Comparison of ENCODE assay signal across 16 mouse cellular contexts in genomic region chr2:118729194-118729593, GRCm38 (mm10). TPM values are rescaled to one million over a fixed set of nuclear protein-coding genes. Genes with fewer than 3 reads are reported as not detected.
DNase-seq lines count a peak whose midpoint lies in the region; ATAC-seq lines count a peak whose summit lies in the region.
"Had no signal": no experiment of that assay in that cellular context is flagged by ENCODE, and none has a peak within 500 bp of the region (broad histone marks: within the 10 kb centered on the region; RNA-seq: fewer than 3 reads in every experiment).

No protein-coding gene starts in this region.

- peaks cover 57% of the 10 kb centered on the region for H3K27me3 ChIP-seq in heart, embryonic 13.5 days (replicated peaks)
- H3K27me3 ChIP-seq in heart, embryonic 11.5 days (ENCODE audit: control insufficient read depth, insufficient read depth, low read length) = peaks cover 24% of the 10 kb centered on the region
- H3K27me3 ChIP-seq in limb, embryonic 15.5 days = peaks cover 26% of the 10 kb centered on the region
- no peaks in the 10 kb centered on the region for H3K27me3 ChIP-seq in splenic B cell, adult 2 months (ENCODE audit: control insufficient read depth, insufficient read depth, low read length, poor library complexity, severe bottlenecking)
- H3K27me3 ChIP-seq: forebrain, embryonic 15.5 days had no signal

- 19% methylated on average over 4 of the region's 4 CpGs for WGBS in heart, embryonic 13.5 days
- 31% methylated on average over 4 of the region's 4 CpGs for WGBS in heart, embryonic 11.5 days (ENCODE audit: insufficient replicate concordance)
- WGBS in limb, embryonic 15.5 days = 38% methylated on average over 4 of the region's 4 CpGs

- DNase-seq in right cerebral cortex, postnatal 25 days = peak; percentile 2
- no peak for DNase-seq in right cerebral cortex, postnatal 36 days (ENCODE audit: low spot score in 2 of 2)
- DNase-seq in splenic B cell, adult 2 months (ENCODE audit: low read depth, low spot score) = peak; percentile 39
- no peak for DNase-seq in ovary, postnatal 36 days (ENCODE audit: low spot score)
- DNase-seq in cerebellum, postnatal 36 days = no peak
- DNase-seq: adrenal gland, postnatal 10 days had no signal

- no peak for ATAC-seq in heart, embryonic 13.5 days (ENCODE audit: extremely low read depth, insufficient number of reproducible peaks, low FRiP score, low TSS enrichment)
- ATAC-seq in heart, embryonic 11.5 days (replicated peaks; ENCODE audit: insufficient number of reproducible peaks, low FRiP score, low TSS enrichment) = no peak
- ATAC-seq in limb, embryonic 15.5 days (ENCODE audit: insufficient number of reproducible peaks, low FRiP score, low TSS enrichment, low read depth) = 0 out of 2 replicates have a peak, but pooled peaks have one; percentile 30
- ATAC-seq: forebrain, embryonic 15.5 days; hindbrain, postnatal 0 days; midbrain, embryonic 13.5 days had no signal

- peaks cover 31% of the 10 kb centered on the region for H3K4me1 ChIP-seq in heart, embryonic 13.5 days
- H3K4me1 ChIP-seq in heart, embryonic 11.5 days (ENCODE audit: control insufficient read depth, insufficient read depth, low read length) = peaks cover 28% of the 10 kb centered on the region
- H3K4me1 ChIP-seq in limb, embryonic 15.5 days = peaks cover 36% of the 10 kb centered on the region

- no peak overlapping the region for H3K4me2 ChIP-seq in heart, embryonic 13.5 days
- H3K4me2 ChIP-seq in heart, embryonic 11.5 days = no peak overlapping the region
- no peak overlapping the region for H3K4me2 ChIP-seq in limb, embryonic 15.5 days
- H3K4me2 ChIP-seq: forebrain, embryonic 15.5 days; midbrain, embryonic 13.5 days; neural tube, embryonic 13.5 days had no signal

- peak overlapping the region; percentile 45 for H3K9ac ChIP-seq in heart, embryonic 13.5 days
- no peak overlapping the region for H3K9ac ChIP-seq in heart, embryonic 11.5 days (ENCODE audit: low read depth, low read length)
- no peak overlapping the region for H3K9ac ChIP-seq in limb, embryonic 15.5 days
- H3K9ac ChIP-seq: forebrain, embryonic 15.5 days; limb, embryonic 12.5 days; midbrain, embryonic 13.5 days; neural tube, embryonic 13.5 days had no signal

- no peaks in the 10 kb centered on the region for H3K9me3 ChIP-seq in heart, embryonic 13.5 days
- no peaks in the 10 kb centered on the region for H3K9me3 ChIP-seq in heart, embryonic 11.5 days (replicated peaks; ENCODE audit: control insufficient read depth, low read length)
- no peaks in the 10 kb centered on the region for H3K9me3 ChIP-seq in limb, embryonic 15.5 days
- H3K9me3 ChIP-seq: forebrain, embryonic 15.5 days; limb, embryonic 12.5 days; midbrain, embryonic 13.5 days; neural tube, embryonic 13.5 days had no signal

- no peak overlapping the region for H3K4me3 ChIP-seq in heart, embryonic 13.5 days
- H3K4me3 ChIP-seq in heart, embryonic 11.5 days (ENCODE audit: low read depth, low read length) = no peak overlapping the region
- H3K4me3 ChIP-seq in limb, embryonic 15.5 days = no peak overlapping the region
- H3K4me3 ChIP-seq: forebrain, embryonic 15.5 days; limb, embryonic 12.5 days; midbrain, embryonic 13.5 days; neural tube, embryonic 13.5 days had no signal

- no peaks in the 10 kb centered on the region for H3K36me3 ChIP-seq in heart, embryonic 13.5 days
- H3K36me3 ChIP-seq in heart, embryonic 11.5 days (ENCODE audit: control insufficient read depth, insufficient read depth, low read length) = no peaks in the 10 kb centered on the region
- no peaks in the 10 kb centered on the region for H3K36me3 ChIP-seq in limb, embryonic 15.5 days
- H3K36me3 ChIP-seq in splenic B cell, adult 2 months (ENCODE audit: control insufficient read depth, insufficient read depth, low read length, poor library complexity, severe bottlenecking) = no peaks in the 10 kb centered on the region; the same call in 1 of the 2 replicates
- H3K36me3 ChIP-seq: forebrain, embryonic 15.5 days; limb, embryonic 12.5 days; midbrain, embryonic 13.5 days; neural tube, embryonic 13.5 days had no signal

- H3K27ac ChIP-seq in heart, embryonic 13.5 days (replicated peaks) = peak overlapping the region; percentile 62
- no peak overlapping the region for H3K27ac ChIP-seq in heart, embryonic 11.5 days (ENCODE audit: low read depth, low read length)
- no peak overlapping the region for H3K27ac ChIP-seq in limb, embryonic 15.5 days
- H3K27ac ChIP-seq: forebrain, embryonic 15.5 days; hindbrain, postnatal 0 days; limb, embryonic 12.5 days; midbrain, embryonic 13.5 days; neural tube, embryonic 13.5 days had no signal

RNA-seq across cellular contexts. Expression of gene Plcb2, which starts 1.0 kb away (rescaled TPM):
- 0.94 and 1.6 TPM in 2 replicates for polyA plus RNA-seq in heart, embryonic 13.5 days (2015; fragmentation: Nextera tagmentation; extraction: Ambion mirVana)
- polyA plus RNA-seq in heart, embryonic 11.5 days (2014; fragmentation: Nextera tagmentation; extraction: Ambion mirVana) = 0.99 and 1.4 TPM in 2 replicates
- 1.4 and 1.6 TPM in 2 replicates for polyA plus RNA-seq in limb, embryonic 15.5 days (2015; fragmentation: Nextera tagmentation; extraction: Ambion mirVana)
- polyA plus RNA-seq: C2C12 had no signal

RNA-seq across cellular contexts. Expression of gene Inafm2, which starts 16.4 kb away (rescaled TPM):
- polyA plus RNA-seq in heart, embryonic 13.5 days (2015; fragmentation: Nextera tagmentation; extraction: Ambion mirVana) = 36.2 and 38.3 TPM in 2 replicates
- 45.4 and 46.7 TPM in 2 replicates for polyA plus RNA-seq in heart, embryonic 11.5 days (2014; fragmentation: Nextera tagmentation; extraction: Ambion mirVana)
- polyA plus RNA-seq in limb, embryonic 15.5 days (2015; fragmentation: Nextera tagmentation; extraction: Ambion mirVana) = 18.1 and 19.8 TPM in 2 replicates

RNA-seq across cellular contexts. Expression of gene Ankrd63, which starts 25.4 kb away (rescaled TPM):
- polyA plus RNA-seq in heart, embryonic 13.5 days (2015; fragmentation: Nextera tagmentation; extraction: Ambion mirVana) = 0.67 and 0.73 TPM in 2 replicates
- polyA plus RNA-seq in heart, embryonic 11.5 days (2014; fragmentation: Nextera tagmentation; extraction: Ambion mirVana) = 0.66 and 0.80 TPM in 2 replicates
- 0.05 TPM in 2 replicates for polyA plus RNA-seq in limb, embryonic 15.5 days (2015; fragmentation: Nextera tagmentation; extraction: Ambion mirVana)
- polyA plus RNA-seq: embryonic facial prominence, embryonic 11.5 days; limb, embryonic 12.5 days; neural tube, embryonic 13.5 days had no signal

RNA-seq across cellular contexts. Expression of gene Ccdc9b, which starts 33.3 kb away (rescaled TPM):
- polyA plus RNA-seq in heart, embryonic 13.5 days (2015; fragmentation: Nextera tagmentation; extraction: Ambion mirVana) = 2.2 and 2.9 TPM in 2 replicates
- polyA plus RNA-seq in heart, embryonic 11.5 days (2014; fragmentation: Nextera tagmentation; extraction: Ambion mirVana) = 1.0 and 1.3 TPM in 2 replicates
- polyA plus RNA-seq in limb, embryonic 15.5 days (2015; fragmentation: Nextera tagmentation; extraction: Ambion mirVana) = 3.1 and 3.4 TPM in 2 replicates

RNA-seq across cellular contexts. Expression of gene Phgr1, which starts 43.4 kb away (rescaled TPM):
- polyA plus RNA-seq in heart, embryonic 13.5 days (2015; fragmentation: Nextera tagmentation; extraction: Ambion mirVana) = not detected in 2 replicates
- polyA plus RNA-seq in heart, embryonic 11.5 days (2014; fragmentation: Nextera tagmentation; extraction: Ambion mirVana) = not detected in 2 replicates
- polyA plus RNA-seq in limb, embryonic 15.5 days (2015; fragmentation: Nextera tagmentation; extraction: Ambion mirVana) = 2.7 and 3.8 TPM in 2 replicates
- polyA plus RNA-seq: C2C12; embryonic facial prominence, embryonic 11.5 days; forebrain, embryonic 15.5 days; hindbrain, postnatal 0 days; limb, embryonic 12.5 days; midbrain, embryonic 13.5 days; neural tube, embryonic 13.5 days had no signal

Comparison
In these comparisons a context has a peak if more than half of its experiments do, and no peak if none do; other contexts are left out.
1. DNase-seq: peak in right cerebral cortex, postnatal 25 days (single experiment) and splenic B cell, adult 2 months (single experiment); none in right cerebral cortex, postnatal 36 days (0 of 2), ovary, postnatal 36 days (single experiment) and cerebellum, postnatal 36 days (0 of 2).